Mouse (Mus musculus): Measurements from ENCODE around the gene Mylpf.

DNA sequence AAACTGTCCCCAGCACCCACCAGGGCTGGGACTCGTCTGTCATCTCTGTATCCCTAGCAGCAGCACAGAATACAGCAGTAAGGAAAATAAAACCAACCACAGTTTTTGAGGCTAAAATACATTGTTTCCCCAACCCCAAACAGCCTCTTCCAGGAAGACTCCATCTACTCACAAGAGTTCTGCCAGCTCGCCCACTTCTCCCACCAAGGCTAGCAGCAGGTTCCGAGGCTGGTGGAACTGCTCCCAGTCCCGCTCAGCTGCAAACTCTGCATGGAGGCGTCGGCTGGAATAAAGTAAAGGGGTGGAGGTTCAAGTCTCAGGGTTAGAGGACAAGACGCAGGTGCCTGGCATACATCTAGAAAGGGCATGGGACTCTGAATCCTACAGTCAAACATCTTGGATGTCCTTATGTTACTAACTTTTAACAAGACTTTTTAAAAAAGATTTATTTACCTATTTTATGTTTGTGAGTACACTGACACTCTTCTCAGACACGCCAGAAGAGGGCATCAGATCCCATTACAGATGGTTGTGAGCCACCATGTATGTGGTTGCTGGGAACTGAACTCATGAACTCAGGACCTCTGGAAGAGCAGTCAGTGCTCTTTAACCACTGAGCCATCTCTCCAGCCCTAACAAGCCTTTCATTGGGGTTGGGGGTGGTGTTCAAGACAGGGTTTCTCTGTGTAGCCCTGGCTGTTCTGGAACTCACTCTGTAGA, 50.7 kb downstream of the Mylpf start:
- no peak for TF ChIP-seq JUN (IDR thresholded peaks at IDR 0.05; ENCODE audit: insufficient read depth, low read depth, low read length)
- no peak for TF ChIP-seq E2F4 (IDR thresholded peaks at IDR 0.05; ENCODE audit: insufficient replicate concordance, low read depth, low read length)
- TF ChIP-seq SMC3 (IDR thresholded peaks at IDR 0.05; ENCODE audit: low read depth, low read length) = peak; percentile 19; the same call in 1 of the 2 replicates
- no peak for TF ChIP-seq CHD2 (IDR thresholded peaks at IDR 0.05; ENCODE audit: low read length)

Measured in CH12.LX (cell line).